In the genomic region with DNA sequence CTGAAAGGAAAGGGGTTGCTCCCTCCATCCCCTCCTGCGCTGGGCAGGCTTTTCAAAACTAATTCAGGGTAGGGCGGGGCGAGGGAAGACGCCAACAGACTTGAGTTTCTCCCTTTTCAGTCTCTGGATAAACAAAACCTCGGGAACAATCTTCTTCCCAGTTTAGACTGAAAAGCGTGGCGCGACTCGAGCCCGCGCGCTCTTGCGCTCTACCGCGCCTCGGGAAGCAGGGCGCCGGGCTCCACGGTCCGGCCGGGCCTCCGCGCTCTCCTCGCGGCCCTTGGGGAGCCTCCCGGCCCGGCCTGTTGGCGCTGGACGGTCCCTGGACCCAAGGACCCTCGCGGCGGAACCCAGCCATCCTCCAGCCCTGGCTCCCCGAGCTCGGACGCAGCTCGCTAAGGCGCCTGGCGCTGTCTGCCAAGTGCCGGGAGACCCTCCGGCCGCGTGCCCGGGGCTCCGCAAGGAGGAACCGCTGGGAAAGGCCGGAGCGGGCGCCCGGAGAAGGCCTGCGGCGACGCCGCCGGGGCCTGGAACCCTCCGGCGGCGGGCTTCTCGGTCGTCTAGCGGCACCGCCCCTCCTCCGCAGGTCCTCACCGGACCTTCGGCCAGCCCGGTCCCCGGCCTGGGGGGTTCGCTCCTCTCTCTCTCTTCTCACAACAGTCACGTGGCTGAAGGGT, we compare ENCODE assay signal across 9 mouse cellular contexts. TPM values are rescaled to one million over a fixed set of nuclear protein-coding genes. Genes with fewer than 3 reads are reported as not detected.
A peak's percentile ranks its signal among the peaks of the same experiment; 100 is the strongest.
DNase-seq lines count a peak whose midpoint lies in the region; ATAC-seq and TF ChIP-seq lines count a peak whose summit lies in the region.
"Had no signal": no experiment of that assay in that cellular context is flagged by ENCODE, and none has a peak within 500 bp of the region (broad histone marks: within the 10 kb centered on the region; RNA-seq: fewer than 3 reads in every experiment).

No protein-coding gene starts in this region.

- no peak overlapping the region; the same call in 1 of the 2 replicates for H3K9ac ChIP-seq in kidney, postnatal 0 days (ENCODE audit: low read depth, low read length)
- peak overlapping the region; percentile 11; the same call in 1 of the 2 replicates for H3K9ac ChIP-seq in hindbrain, embryonic 15.5 days
- H3K9ac ChIP-seq in liver, embryonic 13.5 days: no peak overlapping the region
- H3K9ac ChIP-seq in stomach, embryonic 14.5 days (replicated peaks; ENCODE audit: low read depth, low read length): no peak overlapping the region; the same call in 1 of the 2 replicates

- ATAC-seq in kidney, postnatal 0 days (replicated peaks; ENCODE audit: low FRiP score, low read depth): peak; percentile 36; the same call in 1 of the 2 replicates
- peak; percentile 78 for ATAC-seq in hindbrain, embryonic 15.5 days (ENCODE audit: low FRiP score, low read depth)
- ATAC-seq in liver, embryonic 13.5 days (ENCODE audit: low read depth): no peak
- peak; percentile 74 for ATAC-seq in stomach, embryonic 14.5 days (ENCODE audit: insufficient number of reproducible peaks, insufficient read depth, low FRiP score, low read depth)

- under 1% methylated on average over 58 of the region's 68 CpGs for WGBS in kidney, postnatal 0 days
- WGBS in hindbrain, embryonic 15.5 days: under 1% methylated on average over 56 of the region's 68 CpGs
- 1% methylated on average over 64 of the region's 68 CpGs for WGBS in liver, embryonic 13.5 days (ENCODE audit: insufficient replicate concordance)
- under 1% methylated on average over 67 of the region's 68 CpGs for WGBS in stomach, embryonic 14.5 days

- no peak for DNase-seq in kidney, postnatal 0 days (ENCODE audit: low spot score)
- no peak for DNase-seq in kidney, adult 9 months
- DNase-seq in embryo, embryonic 11 days: peak; percentile 77
- DNase-seq in liver, embryonic 13.5 days: no peak
- DNase-seq in cerebellum, adult 9-11 months: no peak
- DNase-seq in cerebellum, postnatal 36 days: no peak

- H3K36me3 ChIP-seq in kidney, postnatal 0 days (ENCODE audit: insufficient read depth, low read length): no peaks in the 10 kb centered on the region
- no peaks in the 10 kb centered on the region for H3K36me3 ChIP-seq in hindbrain, embryonic 15.5 days
- no peaks in the 10 kb centered on the region for H3K36me3 ChIP-seq in liver, embryonic 13.5 days
- H3K36me3 ChIP-seq in stomach, embryonic 14.5 days (ENCODE audit: control insufficient read depth, insufficient read depth, low read length): no peaks in the 10 kb centered on the region

- peak overlapping the region; percentile 33 for H3K4me3 ChIP-seq in kidney, postnatal 0 days (replicated peaks; ENCODE audit: low read depth, low read length)
- H3K4me3 ChIP-seq in hindbrain, embryonic 15.5 days: peak overlapping the region; percentile 38
- H3K4me3 ChIP-seq in liver, embryonic 13.5 days (replicated peaks): peak overlapping the region; percentile 31
- peak overlapping the region; percentile 39 for H3K4me3 ChIP-seq in stomach, embryonic 14.5 days (ENCODE audit: low read depth, low read length)

- no peak for TF ChIP-seq CTCF in kidney, postnatal 0 days (IDR thresholded peaks at IDR 0.05; ENCODE audit: low read depth)

- no peaks in the 10 kb centered on the region for H3K9me3 ChIP-seq in kidney, postnatal 0 days (replicated peaks; ENCODE audit: low read length)
- H3K9me3 ChIP-seq in hindbrain, embryonic 15.5 days: no peaks in the 10 kb centered on the region
- H3K9me3 ChIP-seq in liver, embryonic 13.5 days (replicated peaks): no peaks in the 10 kb centered on the region
- no peaks in the 10 kb centered on the region for H3K9me3 ChIP-seq in stomach, embryonic 14.5 days (ENCODE audit: control insufficient read depth, low read depth, low read length)

- H3K4me2 ChIP-seq in kidney, postnatal 0 days (ENCODE audit: low read length): peak overlapping the region; percentile 58
- H3K4me2 ChIP-seq in hindbrain, embryonic 15.5 days: peak overlapping the region; percentile 75
- H3K4me2 ChIP-seq in liver, embryonic 13.5 days: peak overlapping the region; percentile 43
- peak overlapping the region; percentile 69 for H3K4me2 ChIP-seq in stomach, embryonic 14.5 days (replicated peaks; ENCODE audit: low read depth, low read length)

- peaks cover 5% of the 10 kb centered on the region for H3K4me1 ChIP-seq in kidney, postnatal 0 days (replicated peaks; ENCODE audit: insufficient read depth, low read length)
- peaks cover 10% of the 10 kb centered on the region for H3K4me1 ChIP-seq in hindbrain, embryonic 15.5 days (replicated peaks)
- H3K4me1 ChIP-seq in liver, embryonic 13.5 days (replicated peaks): 0 out of 2 replicates have a peak, but pooled peaks cover 4% of the 10 kb centered on the region
- H3K4me1 ChIP-seq in stomach, embryonic 14.5 days (ENCODE audit: control insufficient read depth, insufficient read depth, low read length): peaks cover 6% of the 10 kb centered on the region; the same call in 1 of the 2 replicates

- H3K27ac ChIP-seq in kidney, postnatal 0 days: no peak overlapping the region
- no peak overlapping the region for H3K27ac ChIP-seq in hindbrain, embryonic 15.5 days (replicated peaks)
- H3K27ac ChIP-seq in liver, embryonic 13.5 days: no peak overlapping the region
- no peak overlapping the region for H3K27ac ChIP-seq in stomach, embryonic 14.5 days (ENCODE audit: low read length)

- peaks cover 56% of the 10 kb centered on the region for H3K27me3 ChIP-seq in kidney, postnatal 0 days (ENCODE audit: insufficient read depth, low read length)
- H3K27me3 ChIP-seq in hindbrain, embryonic 15.5 days: peaks cover 66% of the 10 kb centered on the region
- peaks cover 55% of the 10 kb centered on the region for H3K27me3 ChIP-seq in liver, embryonic 13.5 days
- H3K27me3 ChIP-seq in stomach, embryonic 14.5 days (ENCODE audit: control insufficient read depth, insufficient read depth, low read length): peaks cover 53% of the 10 kb centered on the region

RNA-seq across cellular contexts. Expression of gene Gm43517, which starts 16.3 kb away (rescaled TPM):
- not detected in 2 replicates for polyA plus RNA-seq in kidney, postnatal 0 days (2015; fragmentation: Nextera tagmentation; extraction: Ambion mirVana)
- polyA plus RNA-seq in hindbrain, embryonic 15.5 days (2015; fragmentation: Nextera tagmentation; extraction: Ambion mirVana): not detected in 2 replicates
- not detected in 2 replicates for polyA plus RNA-seq in liver, embryonic 13.5 days (2015; fragmentation: Nextera tagmentation; extraction: Ambion mirVana)
- not detected in 2 replicates for polyA plus RNA-seq in stomach, embryonic 14.5 days (2014; fragmentation: Nextera tagmentation; extraction: Ambion mirVana)
- polyA plus RNA-seq: liver, embryonic 16.5 days had no signal

RNA-seq across cellular contexts. Expression of gene Foxg1, which starts 18.8 kb away (rescaled TPM):
- polyA plus RNA-seq in kidney, postnatal 0 days (2015; fragmentation: Nextera tagmentation; extraction: Ambion mirVana): not detected in 2 replicates
- polyA plus RNA-seq in hindbrain, embryonic 15.5 days (2015; fragmentation: Nextera tagmentation; extraction: Ambion mirVana): 0.88 TPM in 1 of 2 replicates, not detected in the other
- polyA plus RNA-seq in liver, embryonic 13.5 days (2015; fragmentation: Nextera tagmentation; extraction: Ambion mirVana): 0.03 TPM in 1 of 2 replicates, not detected in the other
- 0.08 TPM in 1 of 2 replicates, not detected in the other for polyA plus RNA-seq in stomach, embryonic 14.5 days (2014; fragmentation: Nextera tagmentation; extraction: Ambion mirVana)
- polyA plus RNA-seq: liver, embryonic 16.5 days had no signal
